Mouse (Mus musculus) brain, adult 2 months (tissue): ENCODE measurements around the gene Adamts17.

Experiments
- DNase-seq: peaks from one replicate; pipeline ENCODE4 v3.0.0; 2011; ENCODE audit warnings: low read depth, low spot score

Gene Adamts17

GRCm38 (mm10) chr7:66968661-66969060 lies 129.1 kb downstream of the Adamts17 start:
- DNase-seq = no peak

GRCm38 (mm10) chr7:66969199-66969598 lies 129.7 kb downstream of the Adamts17 start:
- DNase-seq = no peak

GRCm38 (mm10) chr7:66970235-66970634 lies 130.7 kb downstream of the Adamts17 start:
- no peak for DNase-seq

GRCm38 (mm10) chr7:66970974-66971373 lies 131.4 kb downstream of the Adamts17 start:
- DNase-seq = no peak

GRCm38 (mm10) chr7:66974859-66975258 lies 135.3 kb downstream of the Adamts17 start:
- DNase-seq = no peak

- DNase-seq = no peak
These were observed 136.8 kb downstream of the Adamts17 start for GRCm38 (mm10) chr7:66976371-66976770.

GRCm38 (mm10) chr7:66981591-66981990 lies 142.1 kb downstream of the Adamts17 start:
- peak; percentile 27 for DNase-seq

GRCm38 (mm10) chr7:66982084-66982483 lies 142.5 kb downstream of the Adamts17 start:
- no peak for DNase-seq

- DNase-seq = no peak
These were observed 148.1 kb downstream of the Adamts17 start for GRCm38 (mm10) chr7:66987671-66988070.

GRCm38 (mm10) chr7:66988441-66988840 lies 148.9 kb downstream of the Adamts17 start:
- DNase-seq = no peak

GRCm38 (mm10) chr7:66989357-66990045 lies 150.0 kb downstream of the Adamts17 start:
- peak; percentile 67 for DNase-seq

- no peak for DNase-seq
These were observed 159.3 kb downstream of the Adamts17 start for GRCm38 (mm10) chr7:66998821-66999220.

GRCm38 (mm10) chr7:67003648-67004047 lies 164.1 kb downstream of the Adamts17 start:
- DNase-seq = no peak

GRCm38 (mm10) chr7:67004220-67004619 lies 164.7 kb downstream of the Adamts17 start:
- no peak for DNase-seq

- DNase-seq = no peak
These were observed 170.3 kb downstream of the Adamts17 start for GRCm38 (mm10) chr7:67009841-67010240.

GRCm38 (mm10) chr7:67012011-67012751 lies 172.6 kb downstream of the Adamts17 start:
- no peak for DNase-seq

GRCm38 (mm10) chr7:67013211-67013895 lies 173.8 kb downstream of the Adamts17 start:
- DNase-seq = peak; percentile 69

GRCm38 (mm10) chr7:67019937-67020336 lies 180.4 kb downstream of the Adamts17 start:
- DNase-seq = no peak

- peak; percentile 26 for DNase-seq
These were observed 186.9 kb downstream of the Adamts17 start for GRCm38 (mm10) chr7:67026114-67027070.

GRCm38 (mm10) chr7:67027216-67027615 lies 187.7 kb downstream of the Adamts17 start:
- no peak for DNase-seq

- DNase-seq = no peak
These were observed 188.2 kb downstream of the Adamts17 start for GRCm38 (mm10) chr7:67027696-67028095.
